Mouse (Mus musculus) right cerebral cortex, postnatal 4 days (tissue): ENCODE data around the gene Pptc7.

Experiments
- DNase-seq: peaks from one replicate; pipeline ENCODE4 v3.0.0-alpha.2; 2022

Gene Pptc7

DNA sequence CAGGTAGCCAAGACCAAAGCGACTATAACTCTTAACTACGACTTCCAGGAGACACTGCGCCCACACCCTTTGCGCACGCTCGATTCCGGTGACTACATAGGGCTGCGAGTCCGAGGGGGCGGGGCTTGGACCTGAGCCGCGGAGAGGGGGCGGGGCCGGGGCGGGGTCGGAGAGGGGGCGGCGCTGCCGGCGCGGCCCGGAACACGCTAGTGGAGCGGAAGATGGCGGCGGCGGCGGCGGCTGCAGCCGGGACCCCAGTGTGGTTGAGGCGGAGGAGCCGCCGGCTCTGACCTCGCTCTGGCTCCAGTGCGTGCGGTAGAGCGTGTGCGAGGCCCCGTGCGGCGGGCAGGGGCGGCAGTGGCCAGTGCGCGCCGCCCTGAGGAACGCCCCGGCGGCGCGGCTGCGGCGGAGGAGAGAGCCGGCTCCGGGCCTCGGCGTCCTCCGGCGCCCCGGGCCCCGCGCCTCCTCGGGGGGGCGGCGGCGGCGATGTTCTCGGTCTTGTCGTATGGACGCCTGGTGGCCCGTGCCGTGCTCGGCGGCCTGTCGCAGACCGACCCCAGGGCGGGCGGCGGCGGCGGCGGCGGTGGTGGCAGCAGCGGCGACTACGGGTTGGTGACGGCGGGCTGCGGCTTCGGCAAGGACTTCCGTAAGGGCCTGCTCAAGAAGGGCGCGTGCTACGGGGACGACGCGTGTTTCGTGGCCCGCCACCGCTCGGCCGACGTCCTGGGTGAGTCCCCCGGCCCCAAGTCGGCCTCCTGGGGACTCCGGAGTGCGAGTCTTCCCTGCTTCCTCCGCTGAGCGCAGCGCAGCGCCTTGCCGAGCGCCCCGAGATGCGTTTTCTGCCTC lies at the start of gene Pptc7:
Pptc7 (plus strand) TSS at position 183 of the 846 bp plus-strand sequence.
- peak; percentile 97 for DNase-seq

- DNase-seq, result no peak
Measured at GRCm38 (mm10) chr5:122235196-122235836, 48.8 kb upstream of the Pptc7 start.

DNA sequence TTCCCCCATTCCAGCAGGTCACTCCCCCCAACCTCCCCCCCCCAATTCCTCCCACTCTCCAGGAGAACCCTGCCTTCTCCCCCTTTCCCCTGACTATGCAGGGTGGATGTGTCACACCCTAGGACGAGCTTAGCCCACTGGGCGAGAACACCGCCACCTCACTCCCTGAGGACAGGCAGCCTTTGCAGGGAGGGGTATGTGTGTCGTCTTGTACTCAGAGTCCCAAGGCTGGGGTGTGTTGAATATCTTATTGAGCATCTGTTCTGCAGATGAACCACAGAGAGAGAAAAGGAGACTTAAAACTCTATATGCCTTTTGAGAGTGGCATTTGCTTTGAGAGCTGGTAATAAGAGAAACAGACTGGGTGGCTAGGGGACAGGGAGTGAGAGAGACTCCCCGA lies 47.0 kb upstream of the Pptc7 start:
- no peak for DNase-seq

DNA sequence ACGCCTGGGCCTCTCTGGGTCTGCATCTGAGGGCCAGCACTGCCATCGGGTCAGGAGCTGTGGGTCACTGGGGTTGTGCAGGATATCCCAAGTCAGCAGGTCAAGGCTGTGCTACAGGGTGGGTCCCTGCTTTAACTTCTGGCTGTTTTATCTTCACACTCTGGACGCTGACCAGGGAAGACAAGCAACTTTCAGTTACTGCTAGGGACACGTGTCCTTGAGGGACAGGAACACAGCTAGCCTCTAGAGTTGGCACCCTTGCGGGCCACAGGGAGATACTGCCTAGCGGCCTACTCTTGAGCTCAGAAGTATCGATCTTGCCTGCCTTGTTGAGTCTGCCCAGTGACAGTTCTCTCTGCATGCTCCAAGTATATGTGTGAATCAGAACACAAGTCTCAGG lies 44.5 kb upstream of the Pptc7 start:
- no peak for DNase-seq

- DNase-seq, result no peak
Measured at GRCm38 (mm10) chr5:122240521-122240920, 43.6 kb upstream of the Pptc7 start.

DNA sequence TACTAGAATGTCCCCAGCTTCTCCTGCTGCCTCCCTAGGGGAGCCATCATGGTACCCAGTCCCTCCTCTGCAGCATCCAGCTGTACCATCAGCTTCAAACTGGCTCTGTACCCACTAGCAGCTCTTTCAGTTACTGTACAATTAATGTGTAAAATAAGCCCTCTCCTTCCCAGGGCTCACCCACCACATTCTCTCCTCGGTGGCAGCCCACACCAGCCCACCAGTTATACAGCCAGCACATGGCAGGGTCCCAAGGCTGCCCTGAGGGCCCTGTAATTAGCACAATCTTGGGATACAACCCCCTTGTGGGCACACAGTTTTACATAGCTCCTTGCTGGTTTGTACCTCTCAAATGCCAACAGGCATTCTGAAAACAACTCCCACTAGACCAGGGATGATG lies 43.2 kb upstream of the Pptc7 start:
- DNase-seq, result no peak

GRCm38 (mm10) chr5:122242521-122243123 lies 41.5 kb upstream of the Pptc7 start:
- no peak for DNase-seq

DNA sequence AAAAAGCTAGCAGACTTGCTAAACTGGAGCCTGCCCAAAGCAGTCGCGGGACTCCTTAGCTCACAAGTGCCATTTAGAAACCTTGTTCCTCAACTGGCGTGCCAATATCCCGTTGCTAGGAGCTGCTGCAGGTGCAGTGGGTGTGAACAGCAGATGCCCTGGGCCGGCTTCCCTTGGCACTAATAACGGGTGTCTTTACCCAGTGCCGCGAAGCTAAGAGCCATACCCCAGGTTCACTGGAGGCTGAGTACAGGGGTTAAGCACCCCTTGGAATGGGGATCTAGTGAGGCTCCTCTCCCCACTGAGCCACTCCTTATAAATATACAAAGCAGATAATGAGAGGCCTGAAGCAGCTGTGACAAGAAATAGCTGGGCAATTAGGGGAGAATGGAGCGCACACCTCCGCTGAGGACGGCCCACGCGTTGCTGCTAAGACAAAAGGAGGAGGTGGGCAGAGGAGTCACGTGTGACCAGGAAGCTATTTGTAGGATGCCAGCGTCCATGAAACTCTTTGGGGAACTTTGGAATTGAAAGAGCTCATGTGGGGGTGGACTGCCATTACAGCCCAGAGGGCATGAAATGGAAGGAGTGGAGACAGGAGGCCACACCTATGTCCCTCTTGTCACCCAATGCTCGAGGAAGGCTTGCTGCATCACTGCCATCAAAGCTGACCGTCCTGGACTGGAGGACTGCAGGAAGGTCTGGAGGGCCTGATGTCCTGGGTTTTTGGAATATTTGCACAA lies 40.2 kb upstream of the Pptc7 start:
- DNase-seq, result no peak

DNA sequence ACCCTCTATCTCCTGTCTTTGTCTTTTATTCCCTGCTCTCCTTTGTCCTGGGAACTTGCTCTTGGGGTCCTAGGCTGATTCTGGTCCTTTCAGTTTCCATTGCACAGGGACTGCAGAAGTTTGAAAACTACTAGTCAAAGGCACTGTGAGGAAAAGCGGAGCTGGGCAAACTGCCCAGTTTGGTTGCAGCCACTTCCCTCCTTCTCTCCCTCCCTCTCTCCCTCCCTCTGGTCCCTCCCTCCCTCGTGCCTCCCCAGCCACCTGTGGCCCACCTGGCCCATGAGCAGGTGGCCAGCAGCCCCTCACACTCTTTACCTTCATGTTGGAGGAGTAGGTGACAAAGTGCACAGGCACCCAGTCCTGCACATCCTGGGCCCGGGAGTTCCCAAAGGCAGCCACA lies 39.0 kb upstream of the Pptc7 start:
- DNase-seq, result peak; percentile 39

GRCm38 (mm10) chr5:122246547-122247167 lies 37.5 kb upstream of the Pptc7 start:
- no peak for DNase-seq

DNA sequence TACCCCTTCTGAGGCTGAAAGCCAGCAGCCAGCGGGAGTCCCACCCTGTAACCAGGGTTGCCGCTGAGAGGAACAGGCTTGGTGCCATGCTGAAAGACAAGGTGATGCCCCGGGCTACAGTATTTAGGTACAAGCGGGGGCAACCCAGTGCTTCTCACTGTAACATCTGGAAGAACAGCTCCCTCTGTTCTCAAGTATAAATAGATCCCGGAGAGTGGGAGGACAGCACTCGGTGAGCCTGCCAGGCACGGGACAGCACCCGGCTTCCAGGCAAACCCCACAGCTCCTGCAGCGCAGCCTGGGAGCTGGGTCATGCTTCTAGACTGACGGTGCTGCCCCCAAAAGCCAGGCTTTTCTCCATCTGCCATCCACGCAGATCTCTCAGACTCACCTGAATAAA lies 36.6 kb upstream of the Pptc7 start:
- DNase-seq, result no peak

DNA sequence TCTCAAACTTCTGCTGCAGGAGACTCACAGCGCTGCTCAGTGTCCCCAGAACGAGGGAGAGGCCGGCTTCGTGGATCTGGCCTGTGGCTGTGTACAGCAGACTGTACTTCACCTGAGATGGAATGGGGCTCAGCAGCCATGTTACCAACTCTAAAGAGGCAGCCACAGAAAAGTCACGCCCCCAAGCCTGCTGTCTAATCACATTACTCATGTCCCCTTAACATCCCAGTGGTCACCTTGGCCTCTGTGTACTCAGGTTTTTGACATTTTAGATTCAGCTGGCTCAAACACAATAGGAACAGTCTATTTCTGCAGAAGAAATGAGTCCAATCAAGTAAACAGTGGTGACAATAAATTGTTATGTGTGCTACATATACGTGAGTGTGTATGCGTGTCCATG lies 36.2 kb upstream of the Pptc7 start:
- DNase-seq, result no peak

- no peak for DNase-seq
Measured at GRCm38 (mm10) chr5:122249281-122249680, 34.9 kb upstream of the Pptc7 start.

DNA sequence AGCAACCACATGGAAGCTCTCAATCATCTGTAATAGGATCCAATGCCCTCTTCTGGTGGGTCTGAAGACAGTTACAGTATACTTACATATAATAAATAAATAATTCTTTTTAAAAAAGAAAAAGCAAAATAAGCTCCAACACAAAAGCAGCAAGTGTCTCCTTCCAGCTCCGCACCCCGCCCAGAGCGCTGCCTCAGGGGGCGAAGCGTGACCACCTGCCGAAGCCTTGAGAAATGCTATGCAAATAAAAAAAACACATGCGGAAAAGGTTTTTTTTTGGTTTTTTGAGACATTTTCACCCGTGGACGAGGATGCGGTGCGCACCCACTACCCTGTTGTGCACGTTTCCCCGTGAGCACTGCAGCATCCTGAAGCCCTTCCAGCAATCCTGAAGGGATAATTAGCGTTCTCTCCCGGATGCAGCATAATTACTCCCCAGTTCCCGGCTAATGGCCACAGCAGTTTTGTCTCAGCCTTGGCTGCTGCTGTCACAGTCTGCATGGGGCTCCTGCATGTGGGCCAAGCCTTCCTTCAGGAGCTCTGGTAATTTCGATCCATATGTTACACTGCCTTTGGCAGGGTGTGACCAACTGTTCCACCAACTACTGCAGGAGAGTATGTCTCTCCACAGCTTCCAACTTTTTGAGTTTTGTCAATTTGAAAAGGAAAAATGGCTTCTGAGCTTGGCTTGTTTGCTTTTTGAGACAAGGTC lies 32.1 kb upstream of the Pptc7 start:
- no peak for DNase-seq

- no peak for DNase-seq
Measured at GRCm38 (mm10) chr5:122258027-122258741, 26.0 kb upstream of the Pptc7 start.

- DNase-seq, result no peak
Measured at GRCm38 (mm10) chr5:122262104-122262503, 22.1 kb upstream of the Pptc7 start.

DNA sequence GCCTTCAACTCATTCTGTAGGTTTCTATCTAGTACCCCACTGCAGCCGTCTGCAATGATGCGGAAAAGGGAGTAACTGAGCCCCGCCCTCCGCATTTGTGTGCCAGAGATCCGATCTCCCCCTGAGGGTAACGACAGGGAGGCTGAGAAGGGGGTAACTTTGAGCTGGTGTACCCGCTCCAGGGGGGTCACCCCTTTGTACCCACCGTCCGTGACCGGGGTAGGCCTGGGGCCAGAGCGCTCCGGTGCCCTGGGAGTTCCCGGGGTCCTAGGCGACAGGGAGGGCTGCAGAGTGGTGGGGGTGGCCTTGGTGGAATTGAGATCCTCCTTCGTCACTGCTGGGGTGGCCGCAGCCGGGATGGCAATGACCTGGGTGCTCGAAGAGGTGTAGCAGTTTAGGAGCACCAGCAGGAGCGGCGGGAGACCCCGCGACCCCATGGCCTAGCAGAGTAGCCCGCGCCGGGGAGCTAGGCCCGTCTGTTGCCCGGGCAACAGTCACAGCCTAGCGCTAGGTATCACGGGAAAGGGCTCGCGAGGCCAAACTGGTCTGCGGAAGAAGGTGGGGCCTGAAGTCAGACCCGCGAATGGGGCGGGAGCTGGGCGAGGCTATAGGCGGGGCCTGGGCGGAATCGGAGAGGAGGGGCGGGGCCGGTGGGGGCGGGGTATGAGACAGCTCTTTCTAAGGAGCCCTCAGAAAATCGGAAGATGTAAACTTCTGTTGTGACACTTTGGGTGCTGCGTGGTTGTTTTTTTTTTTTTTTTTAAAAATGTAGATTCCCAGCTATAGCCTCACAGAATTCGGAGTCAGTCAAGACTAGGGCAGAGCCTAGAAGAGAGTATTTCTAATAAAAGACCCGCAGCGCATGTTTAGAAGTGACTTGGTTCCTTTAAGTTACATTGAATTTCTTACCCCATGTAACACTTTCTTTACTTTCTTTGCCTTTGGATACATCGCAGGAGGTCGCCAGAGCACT lies 19.9 kb upstream of the Pptc7 start, which contains the start of gene Tctn1:
Tctn1 (minus strand) TSS at position 528 of the 973 bp plus-strand sequence.
- DNase-seq, result peak; percentile 91

DNA sequence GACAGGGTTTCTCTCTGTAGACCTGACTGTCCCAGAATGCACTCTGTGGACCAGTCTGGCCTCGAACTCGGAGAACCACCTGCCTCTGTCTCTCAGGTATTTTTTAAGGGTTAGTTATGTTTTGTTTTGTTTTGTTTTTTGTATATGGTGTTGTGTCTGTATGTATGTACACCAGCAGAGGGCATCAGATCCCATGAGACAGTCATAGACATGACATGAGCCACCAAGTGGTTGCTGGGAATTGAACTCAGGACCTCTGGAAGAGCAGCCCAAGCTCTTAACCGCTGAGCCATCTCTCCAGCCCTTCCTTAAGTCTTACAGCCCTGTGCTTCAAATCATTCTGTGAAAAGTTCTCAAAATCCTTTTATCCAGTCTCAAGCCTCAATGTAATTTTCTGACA lies 19.0 kb upstream of the Pptc7 start:
- no peak for DNase-seq

DNA sequence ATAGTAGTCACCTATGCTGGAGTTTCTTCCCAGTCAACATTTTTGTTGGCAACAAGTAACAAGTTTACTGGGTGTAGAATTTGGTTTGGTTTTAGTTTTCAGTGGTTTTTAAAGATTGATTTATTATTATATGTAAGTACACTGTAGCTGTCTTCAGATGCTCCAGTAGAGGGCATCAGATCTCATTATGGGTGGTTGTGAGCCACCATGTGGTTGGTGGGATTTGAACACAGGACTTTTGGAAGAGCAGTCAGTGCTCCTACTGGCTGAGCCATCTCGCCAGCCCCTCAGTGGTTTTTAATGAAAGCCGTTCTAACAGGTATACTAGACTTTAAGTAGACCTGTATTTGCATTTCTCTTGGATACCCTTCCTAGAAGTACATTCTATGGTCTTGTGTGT lies 18.2 kb upstream of the Pptc7 start:
- no peak for DNase-seq

- DNase-seq, result no peak
Measured at GRCm38 (mm10) chr5:122267136-122267535, 17.0 kb upstream of the Pptc7 start.
